Mouse (Mus musculus) spleen, adult 18-20 months (tissue): ENCODE measurements around the gene Ube3b.

ENCODE experiments used
- DNase-seq, 2 experiments: peaks; one replicate each; pipeline ENCODE4 v3.0.0; 2022; ENCODE audit warnings: mixed read lengths in 2 of 2

The Ube3b gene

DNA sequence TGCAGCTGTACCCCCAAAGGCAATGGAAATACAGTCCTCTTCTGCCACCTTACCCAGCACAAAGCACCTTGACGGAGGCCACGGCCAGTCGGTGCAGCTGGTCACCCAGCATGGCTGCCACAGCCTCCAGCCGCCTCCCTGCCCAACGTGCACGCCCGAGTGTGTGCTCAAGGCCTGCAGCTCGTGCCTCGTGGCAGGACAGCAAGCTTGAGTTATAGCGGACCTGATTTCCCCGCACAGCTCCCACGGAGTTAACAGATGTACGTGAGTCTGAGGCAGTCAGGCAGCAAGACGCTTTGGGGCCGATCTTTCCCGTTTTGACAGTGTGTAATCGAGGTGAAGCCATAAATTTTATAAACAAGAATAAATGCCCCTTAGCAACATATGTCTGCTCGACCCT lies 48.2 kb downstream of the Ube3b start:
- no peak for DNase-seq

DNA sequence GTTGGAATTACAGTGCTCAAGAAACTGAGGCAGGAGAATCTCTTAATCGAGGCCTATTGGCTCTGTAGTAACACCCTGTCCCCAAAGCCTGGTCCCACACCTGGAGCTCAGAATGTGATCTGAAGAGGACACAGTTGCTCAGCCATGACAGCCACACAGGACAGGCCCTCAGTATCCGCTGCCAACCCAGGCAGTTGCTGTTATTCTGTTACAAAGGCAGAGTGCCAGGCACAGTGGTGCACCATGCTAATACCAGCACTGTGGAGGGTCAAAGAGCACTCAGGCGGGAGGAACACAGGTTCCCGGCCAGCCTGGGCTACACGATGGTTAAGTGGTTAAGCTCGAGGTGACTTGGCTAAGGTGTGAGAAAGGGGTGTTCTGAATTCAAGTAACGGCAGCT lies 49.4 kb downstream of the Ube3b start:
- DNase-seq: no peak

DNA sequence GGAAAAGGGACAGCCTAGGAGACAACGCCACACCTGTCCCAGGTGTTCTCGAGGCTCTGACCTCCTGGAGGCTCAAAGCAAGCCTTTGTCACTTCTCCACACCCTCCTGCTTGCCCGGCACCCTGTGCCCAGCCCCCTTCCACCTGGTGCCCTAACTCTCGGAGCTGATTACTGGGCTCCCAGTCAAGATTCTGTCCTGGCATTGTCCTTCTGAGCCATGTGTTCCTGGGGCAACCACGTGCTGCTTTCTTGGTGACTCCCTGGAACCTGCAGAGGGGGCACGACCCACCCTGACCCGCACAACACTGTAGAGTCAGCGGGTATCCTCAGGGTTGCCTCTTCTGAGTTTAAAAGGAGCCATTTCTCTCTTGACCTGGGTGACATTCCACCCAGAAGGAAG lies 54.0 kb downstream of the Ube3b start:
- no peak for DNase-seq

DNA sequence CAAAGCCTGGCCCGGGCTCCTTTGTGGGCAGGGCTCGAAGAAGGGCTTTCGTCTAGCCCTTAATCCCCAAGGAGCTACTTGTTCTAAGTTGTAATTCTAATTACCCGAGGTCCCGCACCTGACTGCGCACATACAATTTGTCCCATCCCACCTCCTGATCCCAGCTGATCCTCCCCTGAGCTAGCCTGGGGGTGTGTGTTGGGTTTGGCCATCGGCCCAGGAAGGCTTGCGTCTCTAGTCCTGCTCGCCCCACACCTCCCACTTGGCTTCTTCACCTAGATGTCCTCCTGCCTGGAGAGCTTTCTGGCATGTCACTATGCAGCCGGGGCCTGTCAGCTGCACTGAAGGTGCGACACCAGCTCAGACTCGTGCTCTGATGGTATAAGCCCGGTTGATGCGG lies 55.2 kb downstream of the Ube3b start:
- no peak for DNase-seq

DNA sequence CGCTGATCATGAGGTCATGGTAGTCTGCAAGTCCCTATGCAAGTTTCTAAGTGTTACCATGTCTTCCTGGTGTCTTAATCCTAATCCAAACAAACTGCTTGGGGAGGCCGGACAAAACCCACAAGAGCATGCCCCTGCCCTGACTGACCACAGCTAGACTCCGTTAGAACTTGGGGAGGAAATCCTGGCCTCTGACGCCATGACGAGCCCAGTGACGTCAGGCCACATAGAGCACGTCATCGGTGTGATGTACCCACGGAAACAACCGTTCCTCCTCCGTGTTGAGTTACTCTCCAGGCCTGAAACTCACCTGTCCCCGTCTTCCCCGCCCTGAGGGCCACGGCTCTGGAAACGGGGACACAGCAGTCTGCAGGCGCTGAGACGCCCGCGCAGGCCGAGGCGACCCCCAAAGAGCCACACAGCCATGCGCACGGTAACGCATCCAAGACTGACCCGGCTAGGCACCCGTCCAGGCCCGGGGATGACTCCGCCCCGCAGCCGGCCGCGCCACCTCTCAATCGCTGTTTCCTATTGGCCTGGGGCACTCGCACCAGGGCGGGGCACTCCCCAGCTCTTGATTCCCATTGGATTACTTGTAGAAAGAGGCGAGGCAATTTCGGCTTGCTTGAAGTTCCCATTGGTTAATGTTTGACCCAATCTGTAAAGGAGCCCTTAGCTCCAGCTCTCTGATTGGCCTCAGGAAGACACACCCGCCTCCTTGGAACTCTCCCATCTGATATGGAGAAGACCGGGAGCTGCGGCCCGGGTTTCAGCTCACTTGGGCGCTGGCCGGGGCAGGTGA lies 63.4 kb downstream of the Ube3b start, which contains the start of the genes Mmab and Mvk:
Gene Mmab (minus strand): TSS at position 495 of the 802 bp plus-strand sequence.
Gene Mvk (plus strand): TSS at position 704 of the 802 bp plus-strand sequence.
- DNase-seq: peak; percentile 93 to 96

DNA sequence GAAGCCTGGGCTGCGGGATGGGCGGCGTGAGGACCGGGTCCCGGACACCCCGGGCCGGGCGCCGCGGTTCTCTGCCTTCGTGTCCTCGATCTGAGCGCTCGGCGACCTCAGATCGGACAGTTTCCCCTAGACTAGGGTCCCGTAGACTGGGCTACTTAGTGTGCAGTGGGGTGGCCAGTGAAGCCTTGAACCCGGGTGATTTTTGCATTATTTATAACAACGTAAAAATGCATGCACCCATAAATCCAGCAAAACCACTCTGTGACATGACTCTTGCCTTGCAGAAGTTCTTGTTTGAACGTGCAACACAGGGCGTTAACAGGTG lies 63.9 kb downstream of the Ube3b start:
- no peak for DNase-seq

DNA sequence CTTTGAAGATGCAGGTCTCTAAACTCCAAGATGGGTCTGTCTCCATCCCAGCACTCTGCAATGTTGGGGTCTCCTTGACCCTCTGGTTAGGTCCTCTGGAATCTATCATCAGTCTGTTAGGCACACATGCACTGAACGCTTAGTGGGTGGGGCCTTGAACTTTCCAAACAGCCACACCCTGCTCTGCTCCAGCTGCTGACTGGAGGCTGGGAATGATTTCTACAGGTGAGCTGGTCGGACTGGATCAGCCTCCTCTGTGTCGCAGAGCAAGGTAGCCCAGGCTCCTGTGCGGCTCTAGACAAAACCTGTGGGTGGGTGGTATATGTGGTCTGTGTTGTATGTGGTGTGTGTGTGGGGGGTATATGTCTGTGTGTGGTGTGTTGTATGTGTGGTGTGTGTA lies 68.6 kb downstream of the Ube3b start:
- no peak for DNase-seq

DNA sequence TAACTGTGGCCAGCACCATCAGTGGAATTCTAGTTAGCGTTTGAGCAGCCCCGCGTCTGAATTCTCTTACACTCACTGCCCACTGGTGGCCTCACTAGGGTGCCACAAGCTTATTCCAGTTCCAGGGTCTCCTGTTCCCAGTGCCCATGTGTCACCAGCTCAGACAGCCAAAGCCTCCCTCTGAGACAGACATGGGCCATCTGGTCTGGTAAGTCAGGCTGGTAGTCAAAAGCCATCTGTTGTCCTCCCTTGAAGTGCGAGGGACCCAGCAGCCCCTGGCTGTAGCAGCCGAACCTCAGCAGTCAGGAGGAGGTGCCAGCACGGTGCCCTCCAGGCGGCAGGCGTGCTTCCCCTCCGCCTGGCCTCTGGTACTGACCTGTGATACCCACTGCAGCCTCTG lies 75.9 kb downstream of the Ube3b start:
- DNase-seq: no peak

DNA sequence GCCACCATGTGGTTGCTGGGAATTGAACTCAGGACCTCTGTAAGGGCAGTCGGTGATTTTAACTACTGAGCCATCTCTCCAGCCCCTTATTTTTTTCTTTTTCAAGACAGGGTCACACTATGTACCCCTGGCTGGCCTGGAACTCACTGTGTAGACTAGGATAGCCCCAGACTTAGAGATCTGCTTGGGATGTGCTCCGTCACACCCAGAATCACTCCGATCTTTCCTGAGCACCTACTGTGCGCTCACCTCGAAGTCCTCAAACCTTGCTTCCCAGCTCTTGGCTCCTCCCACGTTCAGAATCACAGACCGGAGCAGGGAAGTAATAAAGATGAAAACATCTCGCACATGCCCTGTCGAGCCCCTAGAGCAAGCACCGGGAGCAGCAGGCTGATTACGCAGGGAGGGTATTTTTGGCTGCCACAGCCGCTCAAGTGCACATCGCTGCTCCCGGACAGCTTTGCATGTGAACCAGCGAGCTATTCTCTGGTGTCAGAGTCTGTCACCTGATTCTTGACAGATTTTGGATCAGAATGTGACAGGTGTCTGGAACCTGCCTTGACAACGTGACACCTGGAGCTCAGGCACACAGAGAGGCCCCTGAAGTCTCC lies 76.7 kb downstream of the Ube3b start:
- DNase-seq: no peak

DNA sequence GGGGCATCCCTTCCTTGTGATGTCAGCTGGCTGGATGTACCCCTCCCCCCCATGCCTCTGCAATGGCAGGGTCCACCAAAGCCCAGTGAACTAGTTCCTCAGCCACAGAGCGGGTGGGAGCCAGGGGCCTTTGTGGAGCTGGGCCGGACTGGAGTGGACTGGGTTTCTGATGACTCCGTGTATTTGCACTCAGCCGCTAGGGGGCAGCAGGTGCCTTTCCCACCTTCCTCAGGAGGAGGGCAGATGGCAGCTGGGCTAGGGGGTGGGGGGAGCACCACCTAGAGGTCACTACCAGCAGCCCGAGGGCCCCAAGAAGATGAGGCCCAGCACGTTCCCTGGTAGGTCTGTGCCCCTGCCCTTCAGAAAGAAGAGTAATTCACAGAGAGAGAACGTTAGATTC lies 80.8 kb downstream of the Ube3b start:
- DNase-seq: peak; percentile 61 to 81

DNA sequence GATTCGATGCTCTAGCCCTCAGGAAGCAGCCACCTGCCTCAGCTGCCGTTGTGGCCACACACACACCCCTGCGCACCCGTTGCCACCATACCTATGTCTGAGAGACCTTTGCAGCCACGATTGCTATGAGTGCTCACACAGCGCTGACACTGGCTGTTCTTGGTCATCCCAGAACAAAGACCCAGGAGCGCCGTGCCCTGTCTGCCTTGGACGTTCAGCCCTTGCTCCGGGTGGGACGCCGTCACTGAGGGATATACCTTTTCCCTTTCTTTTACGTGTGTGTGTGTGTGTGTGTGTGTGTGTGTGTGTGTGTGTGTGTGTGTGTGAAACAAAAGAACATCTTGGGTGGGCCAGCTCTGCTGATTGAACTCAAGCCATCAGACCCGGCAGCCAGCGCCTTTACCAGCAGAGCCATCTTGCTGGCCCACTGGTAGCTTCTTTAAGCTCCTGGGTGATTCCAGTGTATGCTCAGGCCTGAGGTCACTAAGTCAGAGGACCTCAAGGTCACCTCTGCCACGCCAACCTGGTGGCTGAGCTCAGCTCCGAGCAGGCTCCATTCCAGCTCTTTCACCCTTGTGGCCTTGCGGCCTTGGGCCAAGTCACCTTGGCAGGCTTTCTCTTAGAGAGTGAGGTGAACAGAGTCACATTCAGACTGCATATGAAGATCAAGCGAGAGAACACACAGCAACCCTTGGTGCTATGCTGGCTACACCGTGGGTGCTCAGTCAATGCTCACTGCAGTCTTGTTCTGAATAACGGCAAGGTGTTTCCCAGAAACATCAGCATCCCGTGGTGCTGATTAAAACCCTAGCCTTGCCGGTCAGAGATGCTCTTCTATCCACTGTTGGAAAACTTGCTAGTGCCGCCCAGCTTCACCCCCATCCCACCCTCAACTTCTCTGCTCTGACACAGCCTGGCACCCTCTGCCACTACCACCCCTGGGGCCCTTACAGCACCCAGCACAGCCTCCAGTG lies 81.9 kb downstream of the Ube3b start:
- no peak for DNase-seq

DNA sequence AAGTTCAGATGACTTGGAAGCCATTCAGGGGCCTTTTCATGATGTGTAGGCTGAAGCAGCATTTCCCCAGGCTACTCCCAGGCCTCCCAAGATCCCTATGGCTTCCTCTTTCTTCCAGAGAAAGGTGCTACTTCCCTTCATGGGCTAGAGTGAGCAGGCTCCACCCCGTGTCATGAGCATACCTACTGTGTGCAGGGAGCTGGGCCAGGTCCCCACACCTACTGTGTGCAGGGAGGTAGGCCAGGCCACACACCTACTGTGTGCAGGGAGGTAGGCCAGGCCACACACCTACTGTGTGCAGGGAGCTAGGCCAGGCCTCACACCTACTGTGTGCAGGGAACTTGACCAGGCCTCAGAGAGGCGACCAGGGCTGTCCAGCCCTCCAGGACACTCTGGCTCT lies 84.2 kb downstream of the Ube3b start:
- no peak for DNase-seq

DNA sequence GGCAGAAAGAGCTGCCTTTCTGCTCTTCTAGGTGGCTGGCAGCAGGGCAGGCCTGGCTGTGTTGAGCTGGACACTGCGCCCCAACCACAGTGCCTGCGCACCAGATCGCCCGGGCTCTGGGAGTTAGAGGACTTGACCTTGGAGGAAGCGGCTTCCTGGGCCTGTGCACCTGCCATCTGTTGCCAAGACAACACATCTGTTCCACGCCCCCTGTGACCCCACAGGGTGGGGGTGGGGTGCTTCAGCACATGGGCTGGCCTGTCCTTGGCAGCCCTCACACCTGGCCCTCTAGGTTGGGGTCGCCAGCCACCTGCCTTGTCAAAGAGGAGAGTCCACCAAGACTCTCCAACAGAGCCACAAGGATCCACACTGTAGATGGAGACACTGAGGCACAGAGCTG lies 85.2 kb downstream of the Ube3b start:
- DNase-seq: no peak

DNA sequence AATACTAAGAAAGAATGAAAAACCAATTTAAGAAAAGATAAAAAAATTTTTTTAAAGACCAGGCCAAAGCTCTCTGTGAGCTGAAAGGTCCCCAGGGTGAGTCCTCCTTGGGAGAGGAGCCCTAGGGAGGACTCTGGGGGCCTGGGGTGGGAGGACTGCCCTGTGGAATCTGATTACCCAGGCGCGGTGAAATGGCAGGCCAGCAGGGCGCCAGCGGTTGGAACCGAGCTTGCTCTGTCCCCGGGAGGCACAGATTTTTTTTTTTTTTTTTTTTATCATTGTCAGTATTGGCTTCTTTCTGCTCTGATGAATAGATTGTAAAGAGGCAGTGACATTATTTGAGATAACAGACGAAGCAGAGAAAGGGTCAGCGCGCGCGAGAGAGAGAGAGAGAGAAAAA lies 86.6 kb downstream of the Ube3b start:
- no peak for DNase-seq

DNA sequence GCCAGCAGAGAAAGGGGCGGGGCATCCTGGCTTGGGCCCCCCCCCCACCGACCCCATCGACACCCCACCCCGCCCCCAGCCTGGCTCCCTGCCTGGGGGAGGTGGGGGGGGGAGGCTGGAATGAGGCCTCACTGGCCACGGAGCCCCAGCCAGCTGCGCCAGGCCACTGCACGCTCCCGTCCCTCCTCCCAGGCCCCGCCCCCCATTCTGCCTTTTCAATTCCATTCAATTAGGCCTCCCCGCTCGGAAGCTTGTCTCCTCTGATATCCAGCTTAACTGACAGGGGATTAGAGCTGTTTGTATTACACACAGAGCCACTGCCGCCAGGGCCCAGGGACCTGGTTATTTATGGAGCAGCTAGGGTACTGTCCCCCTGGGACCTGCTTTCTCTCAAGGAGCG lies 87.0 kb downstream of the Ube3b start:
- no peak for DNase-seq

DNA sequence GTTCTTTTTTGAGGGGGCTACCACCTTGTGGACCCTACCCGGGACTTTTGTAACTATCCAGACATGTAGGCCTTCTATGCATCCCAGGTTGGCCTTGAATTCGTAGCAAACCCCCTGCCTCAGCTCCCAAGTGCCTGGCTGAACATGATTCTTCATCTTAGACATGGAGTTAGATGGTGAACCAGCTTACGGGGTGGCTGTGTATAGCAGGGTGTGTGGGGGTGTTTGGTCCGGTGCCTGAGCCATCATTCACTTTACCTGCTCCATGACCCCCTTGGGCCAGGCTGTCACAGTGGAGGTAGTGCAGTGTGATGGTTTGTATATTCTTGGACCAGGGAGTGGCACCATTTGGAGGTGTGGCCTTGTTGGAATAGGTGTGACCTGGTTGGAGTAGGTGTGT lies 87.6 kb downstream of the Ube3b start:
- DNase-seq: no peak

DNA sequence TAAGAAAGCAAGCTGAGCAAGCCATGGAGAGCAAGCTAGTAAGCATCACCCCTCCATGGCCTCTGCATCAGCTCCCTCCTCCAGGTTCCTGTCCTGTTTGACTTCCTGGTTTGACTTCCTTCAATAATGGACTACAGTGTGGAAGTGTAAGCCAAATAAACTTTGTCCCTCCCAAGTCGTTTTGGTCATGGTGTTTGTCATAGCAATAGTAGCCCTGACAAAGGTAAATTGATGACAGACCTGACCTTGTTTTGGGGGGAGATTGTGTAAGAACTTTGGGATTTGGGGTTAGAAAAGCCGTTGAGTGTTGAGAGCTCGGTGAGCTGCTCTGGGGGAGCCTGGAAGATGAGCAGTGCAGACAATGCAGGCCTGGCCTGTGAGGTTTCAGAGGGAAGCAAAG lies 90.0 kb downstream of the Ube3b start:
- no peak for DNase-seq
